Mouse (Mus musculus): ENCODE data around the gene Il18r1.

GRCm38 (mm10) chr1:40499708-40500107 lies 34.4 kb downstream of the Il18r1 start:
- TF ChIP-seq CTCF (IDR thresholded peaks at IDR 0.05; ENCODE audit: control insufficient read depth, insufficient read depth, low read length) (no peak), POLR2A (IDR thresholded peaks at IDR 0.05; ENCODE audit: borderline replicate concordance, control insufficient read depth, low read depth, low read length) (no peak)

Measured in bone marrow, adult 2 months (tissue).